ENCODE assay signal across 29 mouse cellular contexts in the genomic region with DNA sequence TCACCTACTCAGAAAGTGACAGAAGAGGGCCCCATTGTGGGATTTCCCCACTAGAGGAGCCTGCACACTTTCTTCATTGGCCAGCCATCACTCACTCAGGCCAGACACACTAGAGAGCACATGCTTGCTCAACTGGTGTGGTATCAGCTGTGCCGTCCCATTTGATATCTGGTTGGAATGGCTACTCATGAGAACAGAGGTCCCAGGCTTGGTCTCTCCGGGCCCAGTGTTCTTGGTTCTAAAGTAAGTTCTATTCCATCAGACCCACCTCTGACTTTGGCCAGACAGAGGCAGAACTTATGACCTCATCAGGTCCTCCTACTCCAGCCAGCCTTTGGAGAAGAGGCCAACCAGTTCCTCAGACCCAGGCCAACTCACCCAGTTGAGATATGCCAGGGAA.
A peak's percentile ranks its signal among the peaks of the same experiment; 100 is the strongest.
DNase-seq lines count a peak whose midpoint lies in the region; ATAC-seq and TF ChIP-seq lines count a peak whose summit lies in the region.
"Had no signal": no experiment of that assay in that cellular context is flagged by ENCODE, and none has a peak within 500 bp of the region (broad histone marks: within the 10 kb centered on the region; RNA-seq: fewer than 3 reads in every experiment).

No protein-coding gene starts in this region.

- H3K36me3 ChIP-seq in lung, embryonic 15.5 days: no peaks in the 10 kb centered on the region
- H3K36me3 ChIP-seq in heart, embryonic 13.5 days: no peaks in the 10 kb centered on the region
- H3K36me3 ChIP-seq: forebrain, embryonic 12.5 days; G1E; hindbrain, embryonic 13.5 days; liver, embryonic 15.5 days had no signal

- no peak overlapping the region for H3K4me3 ChIP-seq in gastrocnemius, adult 2 months
- H3K4me3 ChIP-seq in lung, embryonic 15.5 days: no peak overlapping the region
- no peak overlapping the region for H3K4me3 ChIP-seq in heart, embryonic 13.5 days
- H3K4me3 ChIP-seq: erythroblast, embryonic 14.5 days; forebrain, embryonic 12.5 days; hindbrain, embryonic 13.5 days; limb, embryonic 12.5 days; liver, embryonic 15.5 days had no signal

- no peaks in the 10 kb centered on the region for H3K27me3 ChIP-seq in lung, embryonic 15.5 days
- H3K27me3 ChIP-seq in heart, embryonic 13.5 days (replicated peaks): no peaks in the 10 kb centered on the region
- H3K27me3 ChIP-seq: forebrain, embryonic 12.5 days; hindbrain, embryonic 13.5 days; limb, embryonic 12.5 days; liver, embryonic 15.5 days had no signal

- no peaks in the 10 kb centered on the region for H3K9me3 ChIP-seq in lung, embryonic 15.5 days
- no peaks in the 10 kb centered on the region for H3K9me3 ChIP-seq in heart, embryonic 13.5 days
- H3K9me3 ChIP-seq: forebrain, embryonic 12.5 days; hindbrain, embryonic 13.5 days; limb, embryonic 12.5 days; liver, embryonic 15.5 days had no signal

- no peak for TF ChIP-seq CTCF in gastrocnemius, adult 2 months (IDR thresholded peaks at IDR 0.05)

- no peak overlapping the region for H3K4me2 ChIP-seq in lung, embryonic 15.5 days
- no peak overlapping the region for H3K4me2 ChIP-seq in heart, embryonic 13.5 days
- H3K4me2 ChIP-seq: forebrain, embryonic 12.5 days; hindbrain, embryonic 13.5 days; limb, embryonic 12.5 days; liver, embryonic 15.5 days; lung, embryonic 14.5 days; midbrain, embryonic 11.5 days had no signal

- 86% methylated on average over 2 of the region's 2 CpGs for WGBS in lung, embryonic 15.5 days
- 61% methylated on average over 2 of the region's 2 CpGs for WGBS in heart, embryonic 13.5 days

- ATAC-seq in lung, embryonic 15.5 days (ENCODE audit: borderline replicate concordance, extremely low read depth, low FRiP score, low TSS enrichment): 0 out of 2 replicates have a peak, but pooled peaks have one; percentile 7
- ATAC-seq in heart, embryonic 13.5 days (ENCODE audit: extremely low read depth, insufficient number of reproducible peaks, low FRiP score, low TSS enrichment): peak; percentile 48; the same call in 1 of the 2 replicates
- ATAC-seq in megakaryocyte-erythroid progenitor cell, adult 5-6 weeks (replicated peaks; ENCODE audit: low FRiP score, low TSS enrichment, poor library complexity, severe bottlenecking): 0 out of 2 replicates have a peak, but pooled peaks have one; percentile 16
- no peak for ATAC-seq in erythroid progenitor cell, adult 5-6 weeks (replicated peaks; ENCODE audit: low FRiP score, poor library complexity, severe bottlenecking)
- ATAC-seq: forebrain, postnatal 0 days; intestine, embryonic 16.5 days; midbrain, embryonic 16.5 days had no signal

- H3K27ac ChIP-seq in gastrocnemius, adult 2 months: peak overlapping the region; percentile 44; the same call in 1 of the 2 replicates
- H3K27ac ChIP-seq in lung, embryonic 15.5 days: no peak overlapping the region
- H3K27ac ChIP-seq in heart, embryonic 13.5 days (replicated peaks): 0 out of 2 replicates have a peak overlapping the region, but pooled peaks have one; percentile 21
- H3K27ac ChIP-seq: forebrain, embryonic 12.5 days; hindbrain, embryonic 13.5 days; kidney, postnatal 0 days; limb, embryonic 12.5 days; liver, embryonic 15.5 days had no signal

- peaks cover 23% of the 10 kb centered on the region for H3K4me1 ChIP-seq in lung, embryonic 15.5 days
- H3K4me1 ChIP-seq in heart, embryonic 13.5 days: peaks cover 83% of the 10 kb centered on the region
- H3K4me1 ChIP-seq: forebrain, embryonic 12.5 days had no signal

- no peak overlapping the region for H3K9ac ChIP-seq in lung, embryonic 15.5 days
- no peak overlapping the region for H3K9ac ChIP-seq in heart, embryonic 13.5 days
- H3K9ac ChIP-seq: forebrain, embryonic 12.5 days; forebrain, postnatal 0 days; hindbrain, embryonic 13.5 days; limb, embryonic 12.5 days; liver, embryonic 15.5 days; lung, embryonic 14.5 days had no signal

- peak; percentile 28 for DNase-seq in gastrocnemius, adult 2 months
- no peak for DNase-seq in gastrocnemius, postnatal 25 days
- no peak for DNase-seq in lung, postnatal 14 days
- DNase-seq in cerebellum, postnatal 25 days: no peak
- DNase-seq: adrenal gland, postnatal 10 days; cerebellum, adult 11 months; cerebellum, adult 9-10 months; forebrain, postnatal 0 days; gastrocnemius, postnatal 10 days; kidney, adult 8-10 months; kidney, postnatal 4 days; lung, embryonic 14.5 days; right cerebral cortex, postnatal 4 days; thymus, adult 18-20 months; thymus, postnatal 25 days had no signal

- intact Hi-C loops in gastrocnemius, adult 2 months (cut with DNase I): loop anchor here (10.0 kb wide), 1 partner anchor 87 kb away; no protein-coding TSS in a partner anchor
